Mouse (Mus musculus): ENCODE data around the gene Abcg2.
"Not testable (repeated sequence)": the region's sequence is repeated elsewhere in the genome, so short reads cannot be mapped to it uniquely, and the experiment has no call there.

DNA sequence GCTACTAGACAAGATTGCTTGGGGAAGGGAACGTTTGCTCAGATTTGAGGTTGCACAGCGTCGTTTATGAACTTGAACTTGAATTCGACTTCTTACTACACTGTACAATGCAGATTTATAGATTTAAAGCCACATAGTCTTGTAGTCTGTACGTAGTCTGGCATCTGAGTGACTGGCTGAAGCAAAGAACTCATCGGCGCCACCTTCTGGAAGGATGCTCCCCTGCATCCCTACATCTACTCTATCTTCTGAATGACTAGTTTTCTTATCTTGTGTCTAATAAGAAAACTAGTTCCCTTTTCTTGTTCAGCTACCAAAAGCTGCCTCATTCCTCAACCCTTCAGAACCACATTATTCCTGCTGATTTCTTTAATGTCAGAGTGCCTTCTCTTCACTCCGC is 41.5 kb upstream of the Abcg2 start:
- TF ChIP-seq CTCF (IDR thresholded peaks at IDR 0.05; ENCODE audit: borderline replicate concordance, control insufficient read depth, extremely low read depth, insufficient read depth, low read length, poor library complexity); POLR2A (IDR thresholded peaks at IDR 0.05; ENCODE audit: control insufficient read depth, extremely low read depth, insufficient read depth, low read length, poor library complexity): not testable (repeated sequence)

Data from thymus, adult 2 months (tissue).